Mouse (Mus musculus): Measurements from ENCODE around the gene Klrb1b.

Klrb1b gene

DNA sequence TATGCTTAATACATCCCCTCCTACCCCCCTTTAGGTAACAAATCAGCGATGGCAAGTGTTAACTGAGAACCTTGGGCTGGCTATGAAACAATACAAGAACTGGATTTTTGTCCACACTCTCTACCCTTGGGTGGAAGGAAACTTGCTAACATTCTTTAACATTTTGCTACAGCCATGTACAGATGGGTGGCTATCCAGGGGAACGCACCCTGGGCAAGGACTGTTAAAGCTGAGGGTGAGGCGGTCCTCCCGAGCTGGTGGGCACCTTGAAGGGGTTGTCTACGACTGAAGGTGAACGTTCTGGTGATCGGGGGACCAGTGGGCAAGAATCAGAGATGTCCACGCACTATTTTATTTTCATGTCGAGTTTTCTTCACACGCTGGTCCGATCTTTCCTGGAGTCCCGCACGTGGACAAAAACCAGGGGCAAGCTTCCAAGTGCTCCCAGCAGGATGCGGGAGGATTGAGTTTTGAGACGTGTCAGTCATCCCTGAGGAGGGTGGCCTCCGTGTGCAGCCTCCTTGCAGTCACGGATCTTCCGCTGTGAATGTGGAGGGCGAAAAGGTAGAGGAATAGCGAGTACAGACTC, 16.3 kb upstream of the Klrb1b start:
- in situ Hi-C loops (cut with MseI, MboI): loop anchor here (5.0 to 25.0 kb wide), 3 partner anchors 35 to 695 kb away; partner anchors contain the start of gene Gabarapl1 (in 1 of the 2)

GRCm38 (mm10) chr6:128841327-128842089, 15.4 kb upstream of the Klrb1b start:
- in situ Hi-C loops (cut with MseI, MboI): loop anchor here (5.0 to 25.0 kb wide), 3 partner anchors 34 to 696 kb away; partner anchors contain the start of gene Gabarapl1 (in 1 of the 2)

DNA sequence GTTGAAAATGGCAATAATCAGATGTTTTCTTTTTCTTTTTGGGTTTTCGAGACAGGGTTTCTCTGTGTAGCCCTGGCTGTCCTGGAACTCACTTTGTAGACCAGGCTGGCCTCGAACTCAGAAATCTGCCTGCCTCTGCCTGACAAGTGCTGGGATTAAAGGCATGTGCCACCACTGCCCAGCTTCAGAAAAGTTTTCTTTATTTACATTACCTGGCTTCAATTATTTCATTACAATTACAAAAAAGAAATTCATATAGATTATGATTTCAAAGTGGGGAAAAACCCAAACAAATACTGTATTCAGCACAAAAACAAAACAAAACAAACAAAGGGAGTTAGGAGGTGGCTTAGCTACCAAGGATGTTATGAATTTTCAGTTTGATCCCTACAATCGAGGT, 14.5 kb upstream of the Klrb1b start:
- in situ Hi-C loops (cut with MseI, MboI): loop anchor here (5.0 to 25.0 kb wide), 3 partner anchors 33 to 697 kb away; partner anchors contain the start of gene Gabarapl1 (in 1 of the 2)

- in situ Hi-C loops (cut with MseI, MboI): loop anchor here (5.0 to 25.0 kb wide), 3 partner anchors 33 to 697 kb away; partner anchors contain the start of gene Gabarapl1 (in 1 of the 2)
Measured at GRCm38 (mm10) chr6:128839921-128840320, 13.8 kb upstream of the Klrb1b start.

GRCm38 (mm10) chr6:128839266-128839771, 13.2 kb upstream of the Klrb1b start:
- in situ Hi-C loops (cut with MseI, MboI): loop anchor here in 1 of 2 experiments (10.0 to 25.0 kb wide), 2 partner anchors 75 to 698 kb away; partner anchors contain the start of gene Gabarapl1

DNA sequence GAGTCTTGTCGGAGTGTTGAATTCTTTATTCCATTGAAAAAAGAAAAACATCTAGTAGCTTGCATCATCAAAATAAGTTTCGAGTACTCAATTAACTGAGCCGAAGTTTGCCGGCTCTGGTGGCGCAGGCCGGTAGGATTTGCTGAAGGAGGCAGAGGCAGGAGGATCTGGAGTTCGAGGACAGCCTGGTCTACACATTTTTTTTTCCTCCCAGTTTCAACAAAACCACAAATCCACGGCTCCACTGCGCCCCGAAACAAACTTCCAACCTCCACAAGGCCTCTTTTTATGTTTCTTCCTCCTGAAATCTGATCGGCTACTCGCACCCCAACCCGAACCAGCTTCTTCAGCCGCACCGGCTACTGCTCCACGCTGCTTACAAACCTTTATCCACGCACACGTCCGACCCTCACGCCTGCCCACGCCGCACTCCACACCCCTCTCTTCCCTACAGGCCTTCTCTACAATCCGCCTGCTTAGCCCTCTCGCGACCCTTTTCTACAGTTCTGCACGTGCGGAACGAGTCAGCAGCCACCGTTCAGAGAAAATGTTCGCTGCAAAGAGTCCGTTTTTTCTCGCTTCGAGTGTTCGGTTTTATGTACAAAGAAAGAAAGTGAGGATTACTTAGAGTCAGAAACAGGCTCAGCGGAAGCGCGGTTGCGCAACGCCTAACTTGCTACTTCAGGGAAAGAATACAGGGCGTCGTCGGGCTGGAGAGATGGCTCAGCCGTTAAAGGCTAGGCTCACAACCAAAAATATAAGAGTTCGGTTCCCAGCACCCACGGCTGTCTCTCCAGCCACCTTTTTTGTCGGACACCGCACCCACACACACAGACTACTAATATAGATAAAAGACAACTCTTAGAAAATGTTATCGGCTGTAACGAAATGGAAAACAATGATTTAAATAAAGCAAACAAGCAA, 12.5 kb upstream of the Klrb1b start:
- in situ Hi-C loops (cut with MseI, MboI): loop anchor here in 1 of 2 experiments (10.0 to 25.0 kb wide), 2 partner anchors 74 to 699 kb away; partner anchors contain the start of gene Gabarapl1

DNA sequence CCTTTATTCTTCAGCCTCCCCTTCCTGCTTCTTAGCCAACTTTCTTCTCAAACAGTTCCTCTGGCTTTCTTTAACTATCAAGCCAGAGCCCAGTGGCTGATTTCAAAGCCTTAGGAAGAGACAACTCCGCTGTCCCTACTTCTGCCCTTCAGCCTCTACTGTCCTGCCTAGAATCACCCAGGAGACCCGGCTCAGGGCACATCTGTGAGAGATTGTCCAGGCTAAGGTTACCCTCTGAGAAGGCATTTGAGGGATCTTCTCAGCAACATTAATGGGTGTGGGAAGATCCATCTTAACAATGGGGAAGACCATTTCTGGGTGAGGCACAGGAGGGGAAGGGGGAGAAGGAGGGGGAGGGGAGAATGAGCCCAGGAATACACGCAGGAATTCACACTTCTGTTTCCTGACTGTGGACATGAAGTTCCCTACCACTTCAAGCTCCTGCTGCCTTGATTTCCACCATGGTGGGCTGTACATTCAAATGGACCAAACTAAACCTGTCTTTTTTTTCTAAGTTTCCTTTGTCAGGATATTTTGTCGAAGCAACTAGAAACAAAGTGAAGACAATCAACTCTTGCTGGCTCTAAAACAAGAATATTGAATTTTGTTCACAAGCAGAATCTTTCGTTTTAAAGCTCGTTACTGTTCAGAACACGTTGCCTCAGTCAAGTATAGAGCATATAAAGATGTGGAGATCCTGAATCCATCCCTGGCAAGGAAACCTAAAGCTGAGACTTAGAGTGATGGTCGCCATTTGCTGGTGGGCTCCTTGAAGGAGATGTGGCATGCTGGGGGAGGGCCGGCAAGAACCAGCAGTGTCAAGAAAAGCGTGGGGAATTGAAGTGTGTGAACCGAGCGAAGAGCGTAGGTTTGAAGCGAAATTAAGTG, 11.6 kb upstream of the Klrb1b start:
- in situ Hi-C loops (cut with MseI, MboI): loop anchor here in 1 of 2 experiments (10.0 to 25.0 kb wide), 2 partner anchors 73 to 700 kb away; partner anchors contain the start of gene Gabarapl1

GRCm38 (mm10) chr6:128836955-128837334, 10.8 kb upstream of the Klrb1b start:
- in situ Hi-C loops (cut with MseI, MboI): loop anchor here in 1 of 2 experiments (10.0 to 25.0 kb wide), 2 partner anchors 72 to 700 kb away; partner anchors contain the start of gene Gabarapl1

- in situ Hi-C loops (cut with MseI, MboI): loop anchor here in 1 of 2 experiments (10.0 to 25.0 kb wide), 2 partner anchors 72 to 701 kb away; partner anchors contain the start of gene Gabarapl1
Measured at GRCm38 (mm10) chr6:128836191-128836954, 10.2 kb upstream of the Klrb1b start.

DNA sequence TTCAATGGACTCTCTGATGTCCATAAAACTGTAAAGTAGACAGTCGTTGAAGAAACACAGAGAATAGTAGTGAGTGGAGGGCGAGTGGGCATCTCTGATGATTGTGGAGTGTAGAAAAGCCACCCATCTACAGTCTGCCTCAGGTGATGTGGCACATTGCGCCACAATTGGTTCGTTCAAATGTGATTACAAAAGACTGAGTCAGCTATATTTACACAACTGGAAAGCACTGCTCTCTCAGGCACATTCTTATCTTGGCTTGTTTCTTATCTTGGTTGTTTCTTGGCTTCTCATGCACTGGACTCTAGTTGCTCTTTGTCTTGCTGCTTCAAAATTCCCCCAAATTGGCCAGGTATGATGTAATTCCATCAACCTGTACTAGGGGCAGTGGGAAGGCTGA, 9.4 kb upstream of the Klrb1b start:
- in situ Hi-C loops (cut with MseI, MboI): loop anchor here in 1 of 2 experiments (10.0 to 25.0 kb wide), 2 partner anchors 71 to 702 kb away; partner anchors contain the start of gene Gabarapl1

DNA sequence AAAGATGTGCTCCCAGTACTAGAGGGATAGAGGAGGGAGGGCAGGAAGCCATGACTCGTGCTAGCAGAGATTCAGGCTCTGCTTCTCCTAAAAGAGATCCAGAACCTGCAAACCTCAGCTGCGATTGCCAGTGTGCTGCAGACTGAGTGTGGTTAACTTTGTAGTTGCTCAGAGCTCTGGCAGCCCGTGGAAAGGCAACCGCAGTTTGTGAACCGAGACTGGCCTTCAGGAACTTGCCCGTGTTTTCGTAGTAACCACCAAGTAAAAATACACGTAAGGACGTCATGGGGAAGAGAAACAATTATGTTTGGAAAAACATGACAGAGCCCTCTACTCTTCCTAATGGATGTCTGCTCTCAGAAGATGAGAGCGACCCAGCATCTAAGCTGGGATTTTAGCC, 6.9 kb upstream of the Klrb1b start:
- in situ Hi-C loops (cut with MseI, MboI): loop anchor here in 1 of 2 experiments (10.0 to 25.0 kb wide), 2 partner anchors 68 to 704 kb away; partner anchors contain the start of gene Gabarapl1

- in situ Hi-C loops (cut with MseI, MboI): loop anchor here in 1 of 2 experiments (10.0 to 25.0 kb wide), 2 partner anchors 65 to 707 kb away; partner anchors contain the start of gene Gabarapl1
Measured at GRCm38 (mm10) chr6:128829837-128830236, 3.7 kb upstream of the Klrb1b start.

- in situ Hi-C loops (cut with MseI, MboI): loop anchor here in 1 of 2 experiments (25.0 kb wide), 1 partner anchor 711 kb away; the partner anchor contains the start of gene Gabarapl1
Measured at GRCm38 (mm10) chr6:128826781-128827180, 650 bp upstream of the Klrb1b start.

DNA sequence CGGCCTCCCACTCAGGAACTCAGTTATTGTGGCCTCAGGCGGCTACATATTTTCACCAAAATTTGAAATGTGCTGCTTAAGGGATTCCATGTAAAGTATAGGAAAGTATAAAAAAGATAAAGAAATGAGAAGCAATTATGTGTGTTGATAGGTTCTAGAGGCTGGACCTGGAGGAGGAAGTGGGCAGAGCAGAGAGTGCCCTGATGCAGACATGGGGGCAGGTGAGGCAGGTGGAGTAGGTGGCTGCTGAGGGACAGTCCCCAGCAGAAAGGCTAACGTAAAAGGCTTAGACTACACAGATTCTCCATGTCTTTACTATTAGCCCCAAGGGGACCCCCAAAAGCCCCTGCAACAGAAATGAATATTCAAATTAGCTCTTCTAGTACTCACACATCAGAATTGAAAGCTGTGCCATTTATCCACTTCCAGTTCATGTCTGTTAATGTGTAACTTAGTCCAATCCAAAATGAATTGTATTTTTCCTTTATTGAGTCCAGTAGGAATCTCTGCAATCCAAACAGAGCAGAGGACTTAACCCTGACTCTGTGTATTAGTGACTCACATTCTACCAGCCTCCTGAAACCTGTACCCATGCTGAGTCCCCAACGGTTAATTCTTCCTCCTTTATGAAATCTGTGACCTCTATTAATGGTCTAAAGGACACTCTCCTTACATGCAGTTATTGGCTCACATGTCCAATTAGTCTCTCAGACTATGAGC, 7.9 kb downstream of the Klrb1b start:
- in situ Hi-C loops (cut with MseI, MboI): no loop called here

DNA sequence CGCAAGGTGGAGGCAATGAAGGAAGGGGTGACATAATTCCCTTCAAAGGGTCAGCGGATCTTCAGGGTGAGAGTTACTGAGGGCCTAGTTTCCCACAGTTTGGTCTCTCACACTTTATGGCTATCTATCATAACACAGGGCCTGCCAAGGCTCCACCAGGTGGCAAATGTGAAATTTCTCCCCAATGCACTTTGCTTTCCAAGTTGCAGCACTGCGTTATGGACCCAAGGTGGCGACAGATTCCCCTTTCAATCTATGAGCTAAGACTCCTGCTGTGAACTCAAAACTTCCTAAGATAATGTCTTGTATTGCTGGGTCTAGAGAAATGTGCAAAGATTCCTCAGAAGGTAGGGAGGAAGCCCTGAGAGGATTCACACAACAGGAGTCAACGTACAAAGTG, 17.6 kb downstream of the Klrb1b start:
- in situ Hi-C loops (cut with MseI, MboI): loop anchor here (5.0 kb wide), 2 partner anchors 34 to 41 kb away; no protein-coding TSS in a partner anchor

- in situ Hi-C loops (cut with MseI, MboI): loop anchor here (5.0 kb wide), 2 partner anchors 35 to 40 kb away; no protein-coding TSS in a partner anchor
Measured at GRCm38 (mm10) chr6:128807021-128807420, 19.1 kb downstream of the Klrb1b start.

- in situ Hi-C loops (cut with MseI, MboI): loop anchor here (5.0 kb wide), 2 partner anchors 37 to 38 kb away; no protein-coding TSS in a partner anchor
Measured at GRCm38 (mm10) chr6:128804823-128805640, 21.1 kb downstream of the Klrb1b start.

Data from mouse trophoblast stem cell (cell line).